Mouse (Mus musculus): ENCODE results near the gene Faap20. TPM values are rescaled to one million over a fixed set of nuclear protein-coding genes. Genes with fewer than 3 reads are reported as not detected.

Faap20 gene
- polyA plus RNA-seq, 1 experiment from 2014 or later, result 77.4 TPM

DNA sequence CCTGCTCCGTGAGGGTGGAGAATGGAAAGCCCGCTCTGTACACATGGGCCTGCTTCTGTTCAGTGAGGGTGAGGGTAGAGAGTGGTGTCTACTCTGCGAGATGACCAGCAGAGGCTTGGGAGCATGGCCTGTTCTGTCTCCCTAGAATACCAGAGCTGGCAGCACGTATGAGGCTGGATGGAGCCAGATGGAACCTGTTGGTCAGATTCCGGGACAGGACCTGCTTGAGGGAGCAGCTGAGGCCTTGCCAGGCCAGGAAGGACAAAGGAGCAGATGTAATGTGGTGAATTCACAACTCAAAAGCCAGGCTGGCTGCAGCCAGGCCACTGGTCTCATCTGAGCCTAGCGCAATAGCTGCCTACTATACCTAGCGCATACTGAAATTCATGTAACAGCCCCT lies 40.4 kb downstream of the Faap20 start:
- no peak for ATAC-seq (ENCODE audit: low FRiP score, low TSS enrichment)
- WGBS, result 90% methylated on average over 7 of the region's 7 CpGs
- Histone ChIP-seq H3K27me3 (ENCODE audit: insufficient read depth, low read length) (no peaks in the 10 kb centered on the region), H3K27ac (ENCODE audit: low read length) (no peak overlapping the region), H3K4me1 (ENCODE audit: insufficient read depth, low read length) (no peaks in the 10 kb centered on the region; the same call in 1 of the 2 replicates), H3K9ac (replicated peaks; ENCODE audit: low read length) (0 out of 2 replicates have a peak overlapping the region, but pooled peaks have one; percentile 22), H3K4me2 (replicated peaks; ENCODE audit: low read depth, low read length) (no peak overlapping the region), H3K36me3 (ENCODE audit: insufficient read depth, low read length) (no peaks in the 10 kb centered on the region), H3K9me3 (ENCODE audit: low read length) (no peaks in the 10 kb centered on the region), H3K4me3 (ENCODE audit: low read length) (no peak overlapping the region)

DNA sequence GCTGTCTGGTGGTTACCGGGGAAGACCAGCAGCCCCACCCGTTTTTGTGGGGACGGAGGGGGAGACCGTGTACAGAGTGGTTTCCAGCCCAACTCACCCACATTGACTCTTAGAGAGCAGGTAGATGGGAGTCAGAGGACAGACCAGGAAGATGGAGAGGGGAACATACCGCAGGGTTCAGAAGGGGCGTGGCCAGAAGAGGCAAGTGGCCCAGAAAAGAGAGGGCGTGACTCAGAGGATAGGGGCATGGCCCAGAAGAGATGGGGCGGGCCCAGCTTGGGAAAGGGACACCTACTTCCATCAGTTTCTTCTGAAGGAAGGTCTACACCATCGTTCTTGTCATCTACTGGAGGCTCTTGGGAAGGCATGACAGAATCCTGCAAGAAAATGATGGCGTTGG lies 43.3 kb downstream of the Faap20 start:
- no peak for ATAC-seq (ENCODE audit: low FRiP score, low TSS enrichment)
- Histone ChIP-seq H3K36me3 (ENCODE audit: insufficient read depth, low read length) (no peaks in the 10 kb centered on the region), H3K4me3 (ENCODE audit: low read length) (no peak overlapping the region), H3K9ac (replicated peaks; ENCODE audit: low read length) (no peak overlapping the region), H3K9me3 (ENCODE audit: low read length) (no peaks in the 10 kb centered on the region), H3K27me3 (ENCODE audit: insufficient read depth, low read length) (no peaks in the 10 kb centered on the region), H3K4me1 (ENCODE audit: insufficient read depth, low read length) (no peaks in the 10 kb centered on the region), H3K4me2 (replicated peaks; ENCODE audit: low read depth, low read length) (no peak overlapping the region), H3K27ac (ENCODE audit: low read length) (no peak overlapping the region)
- 89% methylated on average over 10 of the region's 10 CpGs for WGBS

DNA sequence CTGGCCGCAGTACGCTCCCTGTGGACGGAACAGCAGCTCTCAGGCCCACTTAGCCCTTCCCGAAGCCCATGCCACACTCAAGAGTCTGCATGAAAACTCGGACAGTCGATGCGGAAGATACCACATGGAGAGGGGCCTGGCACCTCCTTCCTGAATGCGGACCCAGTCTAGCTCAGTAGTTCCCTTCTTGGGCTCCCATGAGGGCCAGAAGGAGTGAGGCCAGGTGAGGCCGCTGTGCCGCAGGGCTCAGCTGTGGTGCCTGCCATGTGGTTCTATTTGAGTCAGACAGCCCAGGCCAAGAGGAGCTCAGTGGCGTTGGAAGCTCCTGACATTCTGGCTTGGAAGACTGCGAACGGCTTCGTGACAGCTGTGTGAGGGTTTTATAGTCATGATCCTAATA lies 44.8 kb downstream of the Faap20 start:
- Histone ChIP-seq H3K4me3 (ENCODE audit: low read length) (no peak overlapping the region), H3K4me2 (replicated peaks; ENCODE audit: low read depth, low read length) (no peak overlapping the region), H3K27ac (ENCODE audit: low read length) (no peak overlapping the region), H3K9me3 (ENCODE audit: low read length) (no peaks in the 10 kb centered on the region), H3K36me3 (ENCODE audit: insufficient read depth, low read length) (no peaks in the 10 kb centered on the region), H3K9ac (replicated peaks; ENCODE audit: low read length) (no peak overlapping the region), H3K4me1 (ENCODE audit: insufficient read depth, low read length) (no peaks in the 10 kb centered on the region), H3K27me3 (ENCODE audit: insufficient read depth, low read length) (no peaks in the 10 kb centered on the region)
- ATAC-seq (ENCODE audit: low FRiP score, low TSS enrichment), result no peak
- WGBS, result 86% methylated on average over 14 of the region's 14 CpGs

DNA sequence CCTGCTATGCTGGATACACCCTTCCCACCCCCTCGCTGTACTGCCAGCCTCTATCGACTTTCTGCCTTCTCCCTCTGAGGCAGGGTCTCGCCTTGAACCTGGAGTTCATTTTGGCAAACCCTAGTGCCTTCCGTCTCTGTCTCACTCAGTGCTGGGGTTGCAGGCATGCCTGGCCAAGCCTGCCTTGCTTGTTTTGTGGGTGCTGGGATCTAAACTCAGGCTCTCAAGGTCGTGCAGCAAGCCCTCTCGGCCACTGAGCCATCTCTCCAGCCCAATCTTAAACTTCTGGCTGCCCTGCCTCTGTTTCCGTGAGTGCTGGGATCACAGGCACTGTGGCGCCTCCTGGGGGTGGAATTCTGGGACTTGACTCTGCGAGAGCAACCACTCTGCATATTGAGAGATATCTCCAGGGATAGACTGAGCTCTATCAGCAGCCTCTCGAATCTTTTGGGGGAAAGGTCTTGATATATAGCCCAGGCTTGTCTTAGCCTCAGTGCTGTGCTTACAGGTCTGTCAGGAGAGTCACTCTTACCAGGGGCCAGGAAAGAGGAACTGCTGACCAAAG lies 45.5 kb downstream of the Faap20 start:
- 77% methylated on average over 10 of the region's 10 CpGs for WGBS
- ATAC-seq (ENCODE audit: low FRiP score, low TSS enrichment), result no peak

DNA sequence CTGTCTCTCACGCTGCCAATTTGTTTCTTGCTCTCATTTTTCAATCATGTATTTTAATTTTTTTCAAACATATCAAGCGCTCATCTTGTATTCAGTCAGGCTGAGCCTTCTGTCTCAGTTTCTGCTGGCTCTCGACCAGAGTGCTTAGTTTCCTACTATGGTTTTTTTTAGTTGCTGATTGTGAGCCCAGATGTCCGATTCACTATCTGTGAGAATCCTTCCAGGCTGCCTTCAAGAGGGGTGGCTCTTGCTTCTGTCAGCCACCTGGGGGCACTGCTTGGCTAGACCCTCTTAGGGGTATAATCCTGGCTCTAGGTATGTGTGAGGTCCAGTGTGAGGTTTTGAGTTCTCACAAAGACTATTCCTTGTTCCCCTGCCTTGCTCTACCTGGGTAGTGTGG lies 46.4 kb downstream of the Faap20 start:
- no peak overlapping the region for H3K9ac ChIP-seq (replicated peaks; ENCODE audit: low read length)
- H3K36me3 ChIP-seq (ENCODE audit: insufficient read depth, low read length), result no peaks in the 10 kb centered on the region
- H3K4me1 ChIP-seq (ENCODE audit: insufficient read depth, low read length), result no peaks in the 10 kb centered on the region
- no peak overlapping the region for H3K27ac ChIP-seq (ENCODE audit: low read length)
- no peak overlapping the region for H3K4me2 ChIP-seq (replicated peaks; ENCODE audit: low read depth, low read length)
- no peaks in the 10 kb centered on the region for H3K27me3 ChIP-seq (ENCODE audit: insufficient read depth, low read length)
- ATAC-seq (ENCODE audit: low FRiP score, low TSS enrichment), result no peak
- WGBS, result 70% methylated on average over 4 of the region's 4 CpGs
- H3K4me3 ChIP-seq (ENCODE audit: low read length), result no peak overlapping the region
- H3K9me3 ChIP-seq (ENCODE audit: low read length), result no peaks in the 10 kb centered on the region

More for the DNA sequence above, 45.5 kb downstream of the Faap20 start:
- no peak overlapping the region for H3K9ac ChIP-seq (replicated peaks; ENCODE audit: low read length)
- H3K27me3 ChIP-seq (ENCODE audit: insufficient read depth, low read length), result no peaks in the 10 kb centered on the region
- no peak overlapping the region for H3K4me3 ChIP-seq (ENCODE audit: low read length)
- H3K9me3 ChIP-seq (ENCODE audit: low read length), result no peaks in the 10 kb centered on the region
- H3K4me1 ChIP-seq (ENCODE audit: insufficient read depth, low read length), result no peaks in the 10 kb centered on the region
- H3K4me2 ChIP-seq (replicated peaks; ENCODE audit: low read depth, low read length), result no peak overlapping the region
- no peaks in the 10 kb centered on the region for H3K36me3 ChIP-seq (ENCODE audit: insufficient read depth, low read length)
- no peak overlapping the region for H3K27ac ChIP-seq (ENCODE audit: low read length)

DNA sequence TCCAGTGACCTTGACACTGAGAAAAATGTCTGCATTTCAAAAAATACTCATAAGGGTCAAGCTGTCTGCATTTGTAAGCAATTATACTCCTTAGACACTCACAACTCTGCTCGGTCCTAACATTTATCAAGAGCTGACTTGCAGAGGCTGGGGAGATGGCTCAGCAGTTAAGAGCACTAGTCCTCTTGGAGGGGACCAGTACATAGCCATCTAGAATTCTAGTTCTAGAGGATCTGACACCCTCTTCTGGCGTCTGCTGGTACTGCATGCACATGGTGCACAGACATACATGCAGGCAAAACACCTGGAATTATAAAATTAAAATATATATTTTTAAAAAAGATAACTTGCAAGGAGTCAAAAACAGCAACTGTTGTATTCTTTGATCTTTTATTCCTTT lies 47.5 kb downstream of the Faap20 start:
- Histone ChIP-seq H3K9me3 (ENCODE audit: low read length) (no peaks in the 10 kb centered on the region), H3K4me2 (replicated peaks; ENCODE audit: low read depth, low read length) (no peak overlapping the region), H3K27ac (ENCODE audit: low read length) (no peak overlapping the region), H3K27me3 (ENCODE audit: insufficient read depth, low read length) (no peaks in the 10 kb centered on the region), H3K4me1 (ENCODE audit: insufficient read depth, low read length) (no peaks in the 10 kb centered on the region), H3K4me3 (ENCODE audit: low read length) (no peak overlapping the region), H3K9ac (replicated peaks; ENCODE audit: low read length) (no peak overlapping the region), H3K36me3 (ENCODE audit: insufficient read depth, low read length) (no peaks in the 10 kb centered on the region)
- WGBS, result 54% methylated on average over 2 of the region's 2 CpGs
- no peak for ATAC-seq (ENCODE audit: low FRiP score, low TSS enrichment)

DNA sequence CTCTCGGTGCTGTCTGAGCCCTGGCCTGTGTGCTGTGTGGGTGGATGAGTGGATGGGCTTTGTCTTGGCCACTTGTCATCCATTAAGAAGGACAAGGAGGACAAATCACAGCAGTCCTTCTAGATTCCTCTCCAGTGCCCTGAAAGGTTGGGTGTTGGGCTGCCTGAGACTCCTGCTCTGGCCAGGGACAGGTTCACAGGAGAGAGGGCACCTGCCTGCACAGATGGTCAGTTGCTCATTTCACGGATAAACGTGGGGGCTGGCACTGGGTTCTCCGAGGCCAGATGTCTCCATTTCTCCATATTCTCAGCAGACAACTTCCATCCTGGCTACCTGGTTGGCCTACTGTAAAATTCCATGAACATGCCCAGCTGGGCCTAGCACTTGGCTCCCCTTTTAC lies 49.2 kb downstream of the Faap20 start:
- no peak for ATAC-seq (ENCODE audit: low FRiP score, low TSS enrichment)
- Histone ChIP-seq H3K27ac (ENCODE audit: low read length) (no peak overlapping the region), H3K4me3 (ENCODE audit: low read length) (no peak overlapping the region), H3K4me1 (ENCODE audit: insufficient read depth, low read length) (no peaks in the 10 kb centered on the region), H3K9ac (replicated peaks; ENCODE audit: low read length) (no peak overlapping the region), H3K9me3 (ENCODE audit: low read length) (no peaks in the 10 kb centered on the region), H3K27me3 (ENCODE audit: insufficient read depth, low read length) (no peaks in the 10 kb centered on the region), H3K4me2 (replicated peaks; ENCODE audit: low read depth, low read length) (no peak overlapping the region), H3K36me3 (ENCODE audit: insufficient read depth, low read length) (no peaks in the 10 kb centered on the region)
- 85% methylated on average over 4 of the region's 4 CpGs for WGBS

DNA sequence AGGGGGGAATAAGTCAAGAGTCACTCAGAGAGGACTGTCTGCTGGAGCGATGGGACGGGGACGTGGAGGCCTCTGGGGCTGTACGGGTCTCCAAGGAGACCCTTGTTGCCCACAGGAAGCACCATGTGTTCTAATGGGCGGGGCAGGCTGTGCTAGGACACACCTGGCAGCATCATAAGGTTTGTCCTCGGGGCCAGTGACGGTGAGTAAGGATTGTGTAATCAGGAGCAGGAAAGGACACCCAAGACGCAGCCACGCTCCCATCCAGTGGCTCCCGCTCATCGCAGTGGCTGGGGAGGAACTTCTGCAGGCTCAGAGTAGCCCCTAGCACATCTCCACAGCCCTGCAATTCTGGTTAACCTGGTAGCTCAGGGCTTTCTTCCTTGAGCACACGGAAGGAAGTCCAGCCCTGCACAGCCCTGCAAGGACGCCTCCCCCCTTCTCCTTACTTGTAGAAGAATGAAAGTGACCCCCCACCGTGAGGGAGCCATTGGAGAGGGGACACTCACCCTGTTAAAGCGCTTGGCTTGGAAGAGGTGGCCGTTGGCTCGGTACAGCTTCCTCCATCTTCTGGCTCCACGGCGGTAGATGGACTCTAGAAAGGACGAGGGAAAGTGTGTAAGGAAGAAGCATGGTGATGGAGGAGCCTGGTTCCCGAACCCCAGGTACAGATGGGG lies 51.0 kb downstream of the Faap20 start:
- no peaks in the 10 kb centered on the region for H3K36me3 ChIP-seq (ENCODE audit: insufficient read depth, low read length)
- no peaks in the 10 kb centered on the region for H3K9me3 ChIP-seq (ENCODE audit: low read length)
- no peak overlapping the region for H3K4me2 ChIP-seq (replicated peaks; ENCODE audit: low read depth, low read length)
- no peak overlapping the region for H3K27ac ChIP-seq (ENCODE audit: low read length)
- no peaks in the 10 kb centered on the region for H3K4me1 ChIP-seq (ENCODE audit: insufficient read depth, low read length)
- H3K9ac ChIP-seq (replicated peaks; ENCODE audit: low read length), result no peak overlapping the region
- WGBS, result 77% methylated on average over 21 of the region's 21 CpGs
- H3K4me3 ChIP-seq (ENCODE audit: low read length), result no peak overlapping the region
- H3K27me3 ChIP-seq (ENCODE audit: insufficient read depth, low read length), result no peaks in the 10 kb centered on the region
- ATAC-seq (ENCODE audit: low FRiP score, low TSS enrichment), result no peak

DNA sequence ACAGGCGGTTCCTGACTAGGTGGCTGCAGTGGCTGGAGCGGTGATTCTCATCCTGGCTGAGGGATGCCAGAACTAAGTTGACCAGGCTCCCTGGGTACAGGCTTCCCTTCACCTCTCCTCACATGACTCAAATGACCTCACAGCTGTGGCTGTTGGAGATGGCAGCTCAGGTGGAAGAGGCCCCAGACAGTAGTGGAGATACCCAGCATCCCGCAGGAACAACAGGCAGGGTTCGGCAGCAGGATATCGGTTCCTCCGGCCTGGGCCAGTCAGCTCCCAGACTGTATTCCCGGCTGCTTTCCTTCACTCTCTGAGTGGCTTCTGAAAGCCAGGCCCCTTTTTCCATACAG lies 51.5 kb downstream of the Faap20 start:
- no peak overlapping the region for H3K4me2 ChIP-seq (replicated peaks; ENCODE audit: low read depth, low read length)
- H3K4me3 ChIP-seq (ENCODE audit: low read length), result no peak overlapping the region
- no peaks in the 10 kb centered on the region for H3K36me3 ChIP-seq (ENCODE audit: insufficient read depth, low read length)
- no peak overlapping the region for H3K9ac ChIP-seq (replicated peaks; ENCODE audit: low read length)
- H3K27me3 ChIP-seq (ENCODE audit: insufficient read depth, low read length), result no peaks in the 10 kb centered on the region
- no peaks in the 10 kb centered on the region for H3K4me1 ChIP-seq (ENCODE audit: insufficient read depth, low read length)
- WGBS, result 84% methylated on average over 7 of the region's 7 CpGs
- no peak for ATAC-seq (ENCODE audit: low FRiP score, low TSS enrichment)
- H3K27ac ChIP-seq (ENCODE audit: low read length), result no peak overlapping the region
- H3K9me3 ChIP-seq (ENCODE audit: low read length), result no peaks in the 10 kb centered on the region

DNA sequence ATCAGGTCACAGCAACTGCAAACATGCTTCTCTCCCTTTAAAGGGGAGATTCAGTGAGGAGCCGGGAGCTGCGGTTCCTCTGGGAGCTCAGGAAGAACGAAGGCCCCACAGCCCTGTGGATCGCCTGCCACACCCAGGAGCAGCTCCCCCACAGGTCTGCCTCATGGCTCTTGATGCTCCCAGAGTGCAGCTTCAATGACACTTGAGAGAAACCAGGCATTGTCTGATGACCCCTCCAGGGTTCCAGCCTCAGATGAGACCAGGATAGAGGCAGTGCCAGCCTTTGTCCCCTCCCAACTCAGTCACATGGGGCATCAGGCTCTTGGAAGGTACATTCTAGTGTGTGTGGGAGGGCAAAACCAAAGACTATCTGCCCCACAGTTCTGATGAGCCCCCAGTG lies 52.4 kb downstream of the Faap20 start:
- Histone ChIP-seq H3K4me3 (ENCODE audit: low read length) (no peak overlapping the region), H3K27ac (ENCODE audit: low read length) (no peak overlapping the region), H3K4me1 (ENCODE audit: insufficient read depth, low read length) (peaks cover 8% of the 10 kb centered on the region), H3K27me3 (ENCODE audit: insufficient read depth, low read length) (no peaks in the 10 kb centered on the region), H3K9me3 (ENCODE audit: low read length) (no peaks in the 10 kb centered on the region), H3K4me2 (replicated peaks; ENCODE audit: low read depth, low read length) (no peak overlapping the region), H3K36me3 (ENCODE audit: insufficient read depth, low read length) (no peaks in the 10 kb centered on the region), H3K9ac (replicated peaks; ENCODE audit: low read length) (no peak overlapping the region)
- no peak for ATAC-seq (ENCODE audit: low FRiP score, low TSS enrichment)
- 51% methylated on average over 4 of the region's 4 CpGs for WGBS
